Mouse (Mus musculus) kidney, adult 9 months (tissue): ENCODE measurements around the gene Atrnl1.
A peak's percentile ranks its signal among the peaks of the same experiment; 100 is the strongest.

Experiments
- DNase-seq: peaks from one replicate; pipeline ENCODE4 v3.0.0; 2022

Atrnl1 gene

DNA sequence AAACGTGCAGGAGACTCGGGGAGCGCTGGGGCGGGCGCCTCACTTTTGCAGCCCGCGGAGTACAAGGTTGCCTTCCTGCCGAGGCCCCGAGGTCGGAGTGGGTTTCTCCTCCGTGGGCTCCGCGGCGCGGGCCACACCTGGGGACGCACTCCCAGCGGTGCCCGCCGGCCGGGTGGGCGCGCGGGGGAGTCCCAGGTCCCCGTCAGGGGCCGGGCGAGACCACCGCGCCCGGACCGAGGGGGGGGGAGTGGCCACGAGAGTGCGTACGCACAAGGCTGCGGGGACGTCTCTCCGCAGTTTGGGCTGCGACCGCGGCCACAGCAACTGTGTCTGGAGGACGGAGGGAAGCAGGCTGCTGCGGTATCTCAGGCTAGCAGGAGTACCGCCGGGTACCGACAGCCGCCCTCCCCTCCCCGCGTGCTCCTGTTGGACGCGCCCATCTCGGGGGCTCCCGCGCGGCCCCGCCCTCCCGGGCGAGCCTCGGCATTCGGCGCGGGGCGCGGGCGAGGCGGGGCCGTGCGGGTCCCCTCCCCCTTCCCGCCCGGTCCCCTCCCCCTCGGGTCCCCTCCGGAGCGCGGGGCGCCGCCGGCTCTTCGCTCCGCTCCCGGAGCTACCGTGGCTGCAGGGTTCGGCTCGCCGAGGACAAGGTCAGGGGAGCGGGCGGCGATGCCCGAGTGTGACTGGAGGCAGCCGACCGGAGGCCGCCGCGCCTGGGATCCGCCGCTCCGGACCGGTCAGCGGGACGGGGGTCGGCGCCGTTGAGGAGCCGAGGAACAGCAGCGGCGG, at the start of gene Atrnl1:
Gene Atrnl1 (plus strand): TSS at position 559 of the 786 bp plus-strand sequence.
- DNase-seq = peak; percentile 88

DNA sequence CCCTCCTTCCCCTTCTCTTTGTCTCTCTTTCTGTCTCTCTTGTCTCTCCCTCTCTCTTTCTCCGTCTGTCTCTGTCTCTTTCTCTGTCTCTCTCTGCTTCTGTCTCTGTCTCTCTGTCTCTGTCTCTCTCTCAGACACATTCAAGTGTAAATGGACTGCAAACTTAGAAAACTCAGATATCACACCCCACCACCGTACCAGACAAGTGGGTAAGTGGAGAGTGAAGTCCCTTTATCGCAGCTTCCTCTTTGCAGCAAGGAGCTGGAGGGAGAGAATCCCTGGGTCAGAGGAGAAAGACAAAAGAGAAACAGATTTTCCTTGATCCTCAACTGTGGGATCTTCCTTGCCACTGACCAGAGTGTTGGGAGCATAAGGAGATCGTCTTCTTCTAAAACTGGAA, 49.3 kb upstream of the Atrnl1 start:
- DNase-seq = no peak

DNA sequence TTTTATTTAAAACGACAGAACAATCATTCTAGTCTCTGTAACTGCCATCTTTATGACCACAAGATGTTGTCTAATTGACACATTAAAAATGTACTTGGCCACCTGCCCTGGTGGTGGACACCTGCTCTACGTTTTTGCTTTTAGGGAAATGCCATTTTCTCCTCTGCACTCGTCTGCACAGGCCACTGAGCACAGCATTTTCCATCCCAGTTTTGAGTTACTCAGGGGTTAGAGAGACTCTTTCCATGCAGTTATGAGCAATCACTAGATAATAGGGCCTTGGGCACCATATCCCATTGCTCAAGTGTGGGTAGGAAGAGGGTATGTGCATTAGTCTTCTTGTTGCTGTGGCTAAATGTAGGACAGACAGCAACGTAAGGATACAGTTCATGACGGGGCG, 41.8 kb upstream of the Atrnl1 start:
- no peak for DNase-seq

DNA sequence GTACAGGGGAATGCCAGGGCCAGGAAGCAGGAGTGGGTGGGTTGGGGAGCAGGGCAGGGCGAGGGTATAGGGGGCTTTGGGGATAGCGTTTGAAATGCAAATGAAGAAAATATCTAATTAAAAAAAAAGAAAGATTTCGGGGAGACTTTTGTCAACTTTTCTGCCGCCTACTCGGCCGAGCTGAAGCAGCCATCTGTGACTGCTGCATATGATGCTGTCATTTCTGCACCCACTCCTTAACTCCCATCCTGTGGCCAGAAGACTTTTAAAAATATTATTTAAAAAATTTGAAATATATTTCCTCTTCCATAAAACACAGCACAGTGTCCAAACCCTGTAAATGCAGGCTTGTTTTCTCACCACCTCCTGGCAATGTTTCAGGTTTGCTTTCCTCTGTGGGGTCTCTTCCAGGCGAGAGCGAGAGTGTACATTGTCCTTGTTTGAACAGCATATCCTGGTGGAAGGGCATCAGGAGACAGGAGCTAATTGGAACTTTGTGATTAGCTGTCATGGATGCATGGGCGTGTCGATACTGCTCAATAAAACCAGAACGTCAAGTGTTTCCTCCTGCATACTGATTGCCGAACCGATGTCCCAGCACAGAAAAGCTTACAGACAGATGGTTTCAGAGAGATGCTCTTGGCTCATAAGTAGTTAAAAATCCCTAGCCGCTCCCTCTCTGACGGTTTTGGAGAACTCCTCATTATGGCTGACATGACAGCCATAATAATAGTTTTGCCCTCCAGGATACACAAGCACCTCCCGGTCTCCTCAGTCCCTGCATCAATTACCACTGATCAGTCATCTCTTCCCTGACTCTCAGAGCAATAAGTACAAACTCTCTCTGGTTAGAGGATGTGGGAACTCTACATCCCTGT, 38.2 kb upstream of the Atrnl1 start:
- DNase-seq = no peak

DNA sequence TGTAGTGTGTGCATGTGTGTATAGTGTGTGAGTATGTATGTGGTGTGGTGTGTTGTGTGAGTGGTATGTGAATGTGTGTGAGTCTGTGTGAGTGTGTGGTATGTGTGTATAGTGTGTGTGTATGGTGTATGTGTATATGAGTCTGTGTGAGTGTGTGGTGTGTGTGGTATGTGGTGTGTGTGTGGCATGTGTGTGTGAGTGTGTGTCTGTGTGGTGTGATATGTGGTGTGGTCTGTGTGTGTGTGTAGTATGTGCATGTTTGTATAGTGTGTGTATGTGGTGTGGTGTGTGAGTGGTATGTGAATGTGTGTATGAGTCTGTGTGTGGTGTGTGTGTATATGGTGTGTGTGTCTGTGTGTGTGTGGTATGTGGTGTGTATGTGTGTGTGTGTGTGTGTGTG, 37.4 kb upstream of the Atrnl1 start:
- no peak for DNase-seq

DNA sequence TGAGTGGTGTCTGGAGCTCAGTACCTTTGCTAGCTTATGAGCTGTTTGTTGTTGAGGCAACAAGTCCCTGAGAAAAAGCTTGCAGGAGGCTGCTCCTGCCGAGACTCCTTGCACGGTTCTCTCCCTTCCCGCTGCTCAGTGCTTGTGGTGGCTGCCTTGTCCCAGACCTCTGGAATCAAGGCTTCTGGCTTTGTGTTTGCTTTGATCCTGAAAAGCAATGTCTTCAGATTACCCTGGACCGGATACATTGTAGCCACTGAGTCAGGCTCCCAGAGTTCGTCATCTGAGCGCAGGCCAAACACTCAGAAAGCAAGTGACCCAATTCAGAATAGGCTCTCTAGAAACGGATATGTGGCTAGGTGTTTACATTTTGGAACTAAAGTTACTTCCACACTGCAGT, 35.8 kb upstream of the Atrnl1 start:
- no peak for DNase-seq

DNA sequence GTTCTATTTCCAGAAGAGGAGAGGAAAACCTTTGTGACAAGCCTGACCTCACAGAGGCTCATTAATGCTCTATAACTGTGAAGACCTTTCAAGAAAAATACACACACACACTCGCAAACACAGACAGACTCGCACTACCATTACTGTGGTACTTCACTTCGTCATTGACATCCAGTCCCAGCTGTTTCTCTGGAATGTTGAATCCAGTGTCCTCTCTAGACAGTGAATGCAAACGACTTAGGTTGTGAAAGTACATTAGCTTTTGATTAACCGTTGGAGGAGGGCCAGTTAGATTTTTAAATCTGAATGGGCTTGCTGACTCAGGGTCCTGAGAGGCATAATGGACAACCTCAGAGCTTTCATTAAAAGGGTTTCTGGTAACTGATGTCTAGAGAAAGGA, 34.0 kb upstream of the Atrnl1 start:
- DNase-seq = peak; percentile 63

DNA sequence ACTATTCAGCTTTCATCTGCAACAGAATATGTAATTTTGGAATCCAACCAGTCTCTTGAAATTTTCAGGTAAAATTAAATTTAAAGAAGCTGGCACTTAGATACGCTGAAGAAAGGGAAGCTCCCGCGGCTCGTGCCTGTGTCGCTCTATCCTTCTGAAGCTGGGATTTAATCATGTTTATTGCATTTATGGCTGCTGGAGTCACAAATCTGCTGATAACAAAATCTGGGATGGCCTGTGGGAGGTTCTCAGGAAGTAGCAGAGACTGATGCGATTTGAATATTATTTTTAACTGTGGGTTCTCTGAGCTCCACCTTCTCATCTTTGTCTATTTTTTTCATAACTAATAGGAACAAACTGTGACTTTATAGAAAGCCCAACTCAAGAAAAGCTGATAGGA, 33.6 kb upstream of the Atrnl1 start:
- DNase-seq = no peak

DNA sequence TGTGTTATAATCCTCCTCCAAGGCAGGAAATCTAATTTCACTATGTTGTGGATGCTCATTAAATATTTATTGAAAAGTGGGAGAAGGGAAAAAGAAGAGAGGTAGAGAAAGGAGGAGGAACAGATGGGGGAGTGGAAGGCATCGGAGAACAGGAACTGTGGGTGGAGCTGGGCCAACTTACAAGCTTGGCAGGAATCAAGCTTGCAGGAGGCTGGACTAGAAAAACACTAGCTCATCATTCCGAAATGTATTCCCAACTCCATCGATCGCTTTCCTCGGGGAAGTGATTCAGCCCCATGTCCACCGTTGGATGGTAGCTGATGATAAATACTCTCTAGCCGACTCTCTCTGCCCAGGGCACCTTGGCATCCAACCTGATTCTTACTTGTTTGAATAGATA, 29.9 kb upstream of the Atrnl1 start:
- no peak for DNase-seq

DNA sequence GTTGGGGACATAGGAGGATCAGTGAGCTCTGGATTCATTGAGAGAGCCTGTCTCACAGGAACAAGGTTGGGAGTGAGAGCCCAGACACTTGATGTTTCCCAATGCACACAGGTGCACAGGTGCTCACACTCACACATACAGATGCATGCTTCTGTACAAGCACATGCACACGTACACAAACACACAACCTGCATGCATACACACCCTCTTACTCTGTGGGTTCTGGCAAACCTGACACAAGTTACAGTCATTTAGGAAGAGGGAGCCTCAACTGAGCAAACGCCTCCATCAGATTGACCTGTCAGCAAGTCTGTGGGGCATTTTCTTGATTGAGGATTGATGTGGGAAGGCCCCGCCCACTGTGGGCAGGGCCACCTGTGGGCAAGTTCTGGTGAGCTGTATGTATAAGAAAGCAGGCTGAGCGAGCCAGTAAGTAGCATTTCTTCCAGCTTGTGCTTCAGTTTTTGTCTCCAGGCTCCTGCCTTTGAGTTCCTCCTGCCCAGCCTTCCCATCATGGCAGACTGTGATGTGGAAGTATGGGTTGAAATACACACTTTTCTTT, 25.5 kb upstream of the Atrnl1 start:
- DNase-seq = no peak

DNA sequence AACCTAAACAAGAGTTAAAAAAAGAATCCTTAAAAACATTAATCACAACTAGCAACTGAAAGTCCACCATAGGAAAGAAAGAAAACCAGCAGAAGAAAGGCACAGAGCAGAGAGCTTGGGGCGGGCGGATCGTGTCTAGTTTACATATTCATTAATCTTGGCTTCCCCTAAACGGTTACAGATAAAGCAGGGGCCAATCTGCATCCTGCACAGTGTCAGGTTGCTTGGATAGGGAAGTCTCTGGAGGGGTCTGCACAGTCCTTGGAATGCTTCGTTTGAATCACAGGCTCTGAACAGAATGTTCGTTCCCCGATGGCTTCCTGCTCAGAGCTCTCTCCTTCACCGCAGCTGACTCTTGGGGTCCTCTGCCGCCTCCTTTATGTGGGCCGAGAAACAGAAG, 24.7 kb upstream of the Atrnl1 start:
- no peak for DNase-seq

DNA sequence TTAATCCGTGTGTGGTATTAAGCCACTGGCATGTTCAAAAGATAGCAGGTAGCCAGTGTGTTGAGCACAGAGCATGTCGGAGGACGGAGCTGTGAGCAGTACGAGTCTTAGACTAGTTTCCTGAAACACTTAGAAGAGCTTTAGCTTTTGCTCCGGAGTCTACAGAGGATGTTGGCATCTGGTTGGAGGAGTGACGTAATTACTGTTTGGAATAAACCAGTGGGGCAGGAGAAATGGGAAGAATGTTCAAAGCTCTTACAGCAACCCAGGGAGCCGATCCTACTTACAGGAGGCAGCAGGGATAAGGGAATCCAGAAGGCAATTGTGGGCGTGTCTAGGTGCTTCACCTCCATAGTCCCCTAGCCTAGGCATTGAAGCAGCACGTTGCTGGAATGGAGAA, 21.3 kb upstream of the Atrnl1 start:
- DNase-seq = no peak

DNA sequence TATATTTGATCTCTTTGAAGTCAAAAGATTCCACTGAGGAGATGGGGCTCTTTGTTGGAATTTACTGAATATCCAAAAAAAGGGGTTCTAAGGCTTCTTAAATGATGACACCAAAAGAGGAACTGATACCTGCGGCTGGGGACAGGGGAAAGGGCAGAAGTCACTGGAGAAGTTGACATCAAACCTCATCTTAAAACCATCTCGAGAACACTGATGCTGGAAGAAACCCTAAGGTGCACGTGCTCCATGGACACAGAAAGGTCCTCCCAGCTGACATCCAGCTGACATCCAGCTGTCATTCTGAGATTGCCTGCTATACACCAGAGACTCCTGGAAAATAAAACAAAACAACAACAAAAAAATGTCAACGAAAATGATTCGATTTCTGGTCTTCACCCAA, 19.9 kb upstream of the Atrnl1 start:
- DNase-seq = no peak

DNA sequence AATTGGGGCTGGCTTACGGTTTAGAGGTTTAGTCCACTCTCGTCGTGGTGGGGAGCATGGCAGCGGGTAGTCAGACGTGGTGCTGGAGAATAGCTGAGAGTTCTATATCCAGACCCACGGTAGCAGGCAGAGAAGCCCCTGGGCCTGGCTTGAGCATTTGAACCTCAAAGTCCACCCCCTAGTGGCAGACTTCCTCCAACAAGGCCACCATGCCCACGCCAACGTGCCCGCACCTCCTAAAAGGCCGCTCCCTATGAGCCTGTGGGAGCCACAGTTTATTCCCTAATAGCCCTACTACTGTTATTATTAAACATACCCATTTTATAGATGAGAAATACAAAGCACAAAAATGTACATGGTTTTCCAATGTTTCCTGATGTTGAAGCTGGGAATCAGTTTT, 19.2 kb upstream of the Atrnl1 start:
- peak; percentile 21 for DNase-seq

DNA sequence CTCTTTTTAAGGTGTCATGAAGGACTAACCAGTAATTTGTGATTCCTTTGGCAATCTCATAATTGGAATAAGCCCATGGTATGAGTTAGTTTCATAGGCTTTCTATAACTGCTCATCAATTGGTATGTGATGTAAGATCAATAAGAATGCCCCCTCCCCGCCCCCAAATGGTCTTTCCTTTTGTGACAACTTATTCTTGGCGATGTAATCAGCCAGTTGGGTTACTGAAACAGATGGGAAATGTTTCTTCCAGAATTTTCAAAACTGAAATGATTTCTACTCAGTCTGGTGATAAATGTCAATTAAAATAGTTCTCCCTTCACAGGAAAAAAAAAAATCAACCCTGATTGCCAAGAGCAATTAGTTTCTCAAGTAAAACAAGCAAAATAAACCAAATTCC, 18.5 kb upstream of the Atrnl1 start:
- DNase-seq = no peak

DNA sequence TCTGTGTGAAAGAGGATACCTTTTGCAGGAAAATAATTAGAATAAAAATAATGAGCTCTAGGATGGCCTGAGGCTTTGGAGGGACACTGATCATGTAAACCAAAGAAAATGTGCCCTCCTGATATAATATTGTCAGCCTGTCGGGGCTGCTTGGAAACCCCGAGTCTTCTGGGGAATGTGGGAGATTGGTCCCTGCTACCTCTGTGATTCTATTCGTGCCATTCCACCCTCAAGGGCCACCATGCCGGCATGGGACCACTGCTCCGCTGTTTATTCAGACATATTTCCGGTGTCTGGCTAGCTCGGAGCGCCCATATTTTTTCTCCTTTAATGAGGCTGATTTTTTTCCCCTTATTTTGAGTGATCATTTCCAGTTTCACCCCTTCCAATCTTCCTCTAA, 11.7 kb upstream of the Atrnl1 start:
- no peak for DNase-seq

DNA sequence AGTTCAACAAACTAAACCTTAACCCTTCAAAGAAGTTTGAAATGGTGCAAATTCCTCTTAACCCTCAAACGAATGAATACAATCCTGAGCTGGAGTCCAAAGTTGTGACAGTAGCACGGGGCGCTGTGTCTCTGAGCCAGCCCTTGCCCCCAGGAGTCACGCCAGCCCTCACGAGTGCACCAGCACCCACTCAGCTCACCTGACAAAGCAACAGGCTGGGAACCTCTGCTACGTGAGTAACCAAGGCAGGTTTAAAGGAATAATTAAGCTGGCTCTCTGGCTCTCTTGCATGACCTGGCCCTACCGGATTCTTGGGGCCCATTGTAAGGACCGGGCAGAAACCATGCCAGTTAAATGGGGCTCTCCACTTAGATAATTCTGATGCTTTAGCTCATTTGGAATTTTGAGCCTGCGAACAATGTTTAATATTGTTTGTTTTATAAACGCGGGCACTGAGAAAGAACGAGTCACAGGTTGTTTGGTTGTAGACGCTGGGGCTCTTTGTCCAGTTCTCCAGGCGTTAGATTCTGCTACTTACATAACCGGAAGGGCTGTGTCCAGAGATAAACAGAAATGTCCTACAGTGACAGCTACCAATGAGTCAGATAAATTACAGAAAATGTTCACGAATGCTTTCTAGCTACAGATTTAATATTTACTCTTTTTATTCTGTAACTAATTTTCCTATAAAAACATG, 10.5 kb upstream of the Atrnl1 start:
- DNase-seq = peak; percentile 29

DNA sequence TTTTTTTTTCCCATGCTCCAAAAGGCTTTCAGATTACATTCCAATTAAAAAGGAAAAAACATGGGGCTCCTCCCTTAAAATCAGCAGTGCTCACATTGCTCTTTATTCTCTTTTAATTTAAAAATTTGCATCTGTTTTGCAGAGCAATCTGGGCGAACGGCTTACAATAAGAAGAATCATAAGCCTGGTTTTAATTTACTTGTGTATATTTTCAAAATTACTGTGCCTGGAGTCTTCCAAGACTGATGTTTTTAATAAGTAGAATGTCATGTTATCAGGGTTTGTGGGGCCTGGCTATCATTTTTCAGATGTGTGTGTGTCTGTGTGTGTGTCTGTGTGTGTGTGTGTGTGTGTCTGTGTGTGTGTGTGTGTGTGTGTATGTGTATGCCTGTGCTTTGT, 9.9 kb upstream of the Atrnl1 start:
- DNase-seq = no peak

DNA sequence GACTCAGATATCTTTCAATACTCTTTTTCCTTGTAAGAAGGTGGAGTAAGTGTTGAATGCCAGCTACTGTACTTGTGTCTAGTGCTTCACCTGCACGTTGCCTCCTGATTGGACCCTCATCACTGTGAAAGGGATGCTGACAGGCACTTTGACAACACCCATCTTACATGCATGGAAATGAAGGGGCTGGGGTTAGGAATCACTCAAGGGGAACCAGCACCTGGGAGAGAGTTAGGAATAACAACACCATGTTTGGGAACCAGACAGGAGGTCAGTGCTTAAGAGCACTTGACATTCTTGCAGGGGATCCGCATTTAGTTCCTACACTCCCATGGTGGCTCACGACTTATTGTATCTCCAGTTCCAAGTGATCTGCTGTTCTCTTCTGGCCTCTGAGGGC, 7.2 kb upstream of the Atrnl1 start:
- no peak for DNase-seq

DNA sequence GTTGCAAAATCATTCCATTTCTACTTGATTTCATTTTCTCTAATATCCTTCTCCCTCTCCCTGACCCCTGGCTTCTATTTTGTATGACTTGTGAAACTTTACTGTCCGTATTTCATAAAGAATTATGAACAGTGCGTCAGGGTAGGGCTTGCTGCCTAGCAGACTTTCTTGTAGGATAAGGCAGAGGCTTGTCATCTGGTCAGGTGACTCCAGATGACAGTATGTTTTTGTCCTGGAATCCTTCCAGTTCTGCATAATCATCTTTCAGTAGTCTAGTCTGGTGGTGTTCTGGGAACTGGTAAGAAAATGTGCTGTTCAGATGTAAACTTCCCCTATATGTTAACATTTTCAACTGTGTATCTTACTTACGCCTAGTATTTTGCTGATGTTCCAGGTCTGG, 4.9 kb upstream of the Atrnl1 start:
- no peak for DNase-seq

DNA sequence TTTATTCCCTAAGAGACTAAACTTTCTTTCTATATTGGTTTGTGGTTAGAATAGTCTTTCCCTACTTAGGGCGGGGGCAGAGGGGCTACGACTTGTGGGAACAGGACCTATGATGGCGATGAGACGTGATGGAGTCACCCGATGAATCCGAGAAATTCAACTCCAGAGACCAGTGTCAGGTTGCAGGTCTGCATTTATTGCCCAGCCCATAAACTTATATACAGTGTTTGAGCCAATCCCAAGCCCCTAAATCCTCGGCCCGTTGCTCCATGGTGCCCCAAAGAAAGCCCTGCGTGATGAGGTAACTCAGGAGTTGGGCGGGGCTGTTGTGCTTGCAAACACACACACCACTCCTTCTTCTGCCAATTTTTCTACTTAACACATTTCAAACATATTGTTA, 4.5 kb upstream of the Atrnl1 start:
- no peak for DNase-seq

DNA sequence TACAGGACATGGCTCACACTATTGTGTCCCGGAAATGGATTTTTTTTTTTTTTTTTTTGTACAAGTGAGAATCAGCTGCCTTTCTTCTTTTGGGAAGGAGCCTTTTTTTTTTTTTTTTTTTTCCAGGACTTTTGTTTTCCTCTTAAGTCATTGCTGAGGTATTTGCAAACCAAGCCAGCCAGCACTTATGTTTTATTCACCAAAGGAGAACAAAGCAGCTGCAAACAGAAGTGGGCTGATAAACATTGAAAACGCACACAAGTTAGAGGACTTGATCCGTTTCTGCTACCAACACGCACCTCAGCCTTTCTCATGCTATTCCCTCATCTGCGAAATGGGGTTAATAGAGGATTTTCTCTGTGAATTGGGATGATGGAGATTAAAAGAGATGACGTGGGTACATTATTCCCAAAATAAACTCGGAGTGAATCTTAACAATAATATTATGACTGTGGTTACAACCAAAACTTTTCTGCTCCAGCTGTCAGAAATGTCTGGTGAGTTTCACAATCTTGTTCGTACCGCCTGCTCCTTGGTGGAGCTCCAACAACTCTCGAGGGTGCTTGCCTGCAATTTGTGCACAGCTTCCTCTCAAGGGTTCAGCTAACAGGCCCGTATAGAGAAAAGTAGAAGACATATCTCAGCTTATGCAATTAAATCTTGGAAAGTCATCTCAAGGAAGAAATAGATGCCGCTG, 1.3 kb upstream of the Atrnl1 start:
- peak; percentile 47 for DNase-seq

DNA sequence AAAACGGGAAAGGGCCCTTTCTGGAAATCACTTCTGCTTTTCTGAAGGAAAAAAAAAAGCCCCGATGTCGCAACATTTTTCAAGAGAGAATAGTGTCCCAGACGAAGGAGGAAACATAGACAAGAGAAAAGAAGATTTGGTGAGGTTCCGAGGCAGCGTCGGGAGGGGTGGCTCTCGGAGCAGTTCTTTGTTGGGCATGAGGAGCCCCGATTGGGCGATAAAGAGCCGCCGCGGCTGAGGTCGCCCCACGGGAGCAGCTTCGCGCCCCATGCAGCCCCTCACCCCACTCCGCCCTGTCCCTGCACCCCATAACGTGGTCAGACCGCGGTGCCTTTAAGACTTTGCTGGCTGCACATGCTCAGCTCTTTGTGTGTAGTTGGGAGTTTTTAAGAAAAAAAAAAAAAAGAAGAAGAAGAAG, 767 bp upstream of the Atrnl1 start:
- no peak for DNase-seq
